Mouse (Mus musculus): Measurements from ENCODE around the gene Mdfi.

- TF ChIP-seq CTCF (IDR thresholded peaks at IDR 0.05; ENCODE audit: low read depth) (no peak), EP300 (optimal IDR thresholded peaks at IDR 0.05) (no peak)
Measured at GRCm38 (mm10) chr17:47883099-47883498, 48.6 kb upstream of the Mdfi start.

Measured in stomach, postnatal 0 days (tissue).